Mouse (Mus musculus) hindbrain, embryonic 15.5 days (tissue): Measurements from ENCODE around the gene Erc2. TPM values are rescaled to one million over a fixed set of nuclear protein-coding genes. Genes with fewer than 3 reads are reported as not detected.

ENCODE experiments used
- ATAC-seq: fragments of 200-750 bp; cut with Nextera tagmentation; 2 replicates; pipeline ENCODE4 v1.8.0; 2017; ENCODE audit warnings: low read depth, moderate number of reproducible peaks, moderate TSS enrichment; ENCODE audit not compliant: low FRiP score
- H3K27ac ChIP-seq: fragments of 300-500 bp; sonication (generic); replicated peaks from 2 replicates; pipeline ENCODE4 v1.5.1; 2015; ENCODE audit warnings: mild to moderate bottlenecking, inconsistent platforms
- H3K27me3 ChIP-seq: fragments of 300-500 bp; sonication (generic); 2 replicates; pipeline ENCODE4 v1.6.1; 2015; ENCODE audit warnings: control low read depth, inconsistent platforms
- H3K36me3 ChIP-seq: fragments of 300-500 bp; sonication (generic); 2 replicates; pipeline ENCODE4 v1.6.1; 2015; ENCODE audit warnings: control low read depth, inconsistent platforms
- H3K4me1 ChIP-seq: fragments of 300-500 bp; sonication (generic); replicated peaks from 2 replicates; pipeline ENCODE4 v1.6.1; 2015; ENCODE audit warnings: control low read depth, inconsistent platforms
- H3K4me2 ChIP-seq: fragments of 300-500 bp; sonication (generic); 2 replicates; pipeline ENCODE4 v1.6.1; 2015; ENCODE audit warnings: moderate library complexity, mild to moderate bottlenecking, inconsistent platforms
- H3K4me3 ChIP-seq: fragments of 300-500 bp; sonication (generic); 2 replicates; pipeline ENCODE4 v1.5.1; 2015; ENCODE audit warnings: mild to moderate bottlenecking, inconsistent platforms
- H3K9ac ChIP-seq: fragments of 300-500 bp; sonication (generic); 2 replicates; pipeline ENCODE4 v1.6.1; 2015; ENCODE audit warnings: inconsistent platforms
- H3K9me3 ChIP-seq: fragments of 300-500 bp; sonication (generic); 2 replicates; pipeline ENCODE4 v1.6.1; 2016; ENCODE audit warnings: control low read depth, inconsistent platforms
- WGBS: fragments of 180-500 bp; shearing (Covaris S2); methylation state at CpG from one replicate; pipeline ENCODE4 v1.1.7; 2015; 5-methylcytosine and 5-hydroxymethylcytosine counted together
- polyA plus RNA-seq: library from polyadenylated mRNA; unstranded; fragments of >200 nt; fragmentation: Nextera tagmentation; extraction: Ambion mirVana; gene quantifications from 2 replicates; pipeline ENCODE4 v1.2.1, GENCODE M21; 2015

Erc2 gene
- polyA plus RNA-seq, 1 experiment from 2014 or later = 76.4 TPM

GRCm38 (mm10) chr14:28295145-28295544, 672.9 kb downstream of the Erc2 start:
- Histone ChIP-seq H3K9me3 (no peaks in the 10 kb centered on the region), H3K27ac (no peak overlapping the region), H3K4me2 (no peak overlapping the region), H3K9ac (no peak overlapping the region), H3K4me3 (no peak overlapping the region), H3K36me3 (no peaks in the 10 kb centered on the region), H3K27me3 (no peaks in the 10 kb centered on the region), H3K4me1 (no peaks in the 10 kb centered on the region)
- ATAC-seq = no peak
- 77% methylated on average over 4 of the region's 4 CpGs for WGBS

- no peaks in the 10 kb centered on the region for H3K9me3 ChIP-seq
- 82% methylated on average over 6 of the region's 6 CpGs for WGBS
Measured at GRCm38 (mm10) chr14:28300095-28300494, 677.9 kb downstream of the Erc2 start.

GRCm38 (mm10) chr14:28301251-28301650, 679.0 kb downstream of the Erc2 start:
- Histone ChIP-seq H3K4me1 (no peaks in the 10 kb centered on the region), H3K4me2 (no peak overlapping the region), H3K27me3 (no peaks in the 10 kb centered on the region), H3K9me3 (no peaks in the 10 kb centered on the region), H3K4me3 (no peak overlapping the region), H3K27ac (no peak overlapping the region), H3K36me3 (no peaks in the 10 kb centered on the region), H3K9ac (no peak overlapping the region)
- WGBS = 60% methylated on average over 5 of the region's 5 CpGs
- ATAC-seq = no peak

More at GRCm38 (mm10) chr14:28300095-28300494, 677.9 kb downstream of the Erc2 start:
- no peak overlapping the region for H3K4me3 ChIP-seq
- no peaks in the 10 kb centered on the region for H3K4me1 ChIP-seq
- H3K4me2 ChIP-seq = no peak overlapping the region
- no peaks in the 10 kb centered on the region for H3K36me3 ChIP-seq
- ATAC-seq = no peak
- no peaks in the 10 kb centered on the region for H3K27me3 ChIP-seq
- H3K9ac ChIP-seq = no peak overlapping the region
- H3K27ac ChIP-seq = no peak overlapping the region

GRCm38 (mm10) chr14:28304131-28304530, 681.9 kb downstream of the Erc2 start:
- Histone ChIP-seq H3K9me3 (no peaks in the 10 kb centered on the region), H3K4me3 (no peak overlapping the region), H3K27ac (no peak overlapping the region), H3K27me3 (no peaks in the 10 kb centered on the region), H3K9ac (no peak overlapping the region), H3K4me2 (no peak overlapping the region), H3K4me1 (no peaks in the 10 kb centered on the region), H3K36me3 (no peaks in the 10 kb centered on the region)
- WGBS = 77% methylated on average over 5 of the region's 5 CpGs
- no peak for ATAC-seq

- no peaks in the 10 kb centered on the region for H3K4me1 ChIP-seq
- WGBS = 92% methylated on average over 1 of the region's 1 CpGs
- no peak overlapping the region for H3K4me2 ChIP-seq
- ATAC-seq = no peak
- H3K27ac ChIP-seq = no peak overlapping the region
- no peak overlapping the region for H3K9ac ChIP-seq
- H3K27me3 ChIP-seq = no peaks in the 10 kb centered on the region
- no peak overlapping the region for H3K4me3 ChIP-seq
- no peaks in the 10 kb centered on the region for H3K9me3 ChIP-seq
- H3K36me3 ChIP-seq = no peaks in the 10 kb centered on the region
Measured at GRCm38 (mm10) chr14:28308661-28309060, 686.4 kb downstream of the Erc2 start.

- no peaks in the 10 kb centered on the region for H3K36me3 ChIP-seq
- H3K9me3 ChIP-seq = no peaks in the 10 kb centered on the region
- no peak overlapping the region for H3K27ac ChIP-seq
- no peak overlapping the region for H3K4me3 ChIP-seq
- no peak overlapping the region for H3K4me2 ChIP-seq
- ATAC-seq = no peak
- no peaks in the 10 kb centered on the region for H3K4me1 ChIP-seq
- no peaks in the 10 kb centered on the region for H3K27me3 ChIP-seq
- 56% methylated on average over 7 of the region's 7 CpGs for WGBS
- no peak overlapping the region for H3K9ac ChIP-seq
Measured at GRCm38 (mm10) chr14:28316851-28317250, 694.6 kb downstream of the Erc2 start.

- Histone ChIP-seq H3K27me3 (no peaks in the 10 kb centered on the region), H3K4me1 (peaks cover 4% of the 10 kb centered on the region; the same call in 1 of the 2 replicates), H3K4me2 (no peak overlapping the region), H3K36me3 (no peaks in the 10 kb centered on the region), H3K9ac (no peak overlapping the region), H3K27ac (no peak overlapping the region), H3K4me3 (no peak overlapping the region), H3K9me3 (no peaks in the 10 kb centered on the region)
- ATAC-seq = no peak
- WGBS = 82% methylated on average over 5 of the region's 5 CpGs
Measured at GRCm38 (mm10) chr14:28321916-28322534, 699.8 kb downstream of the Erc2 start.

- Histone ChIP-seq H3K36me3 (no peaks in the 10 kb centered on the region), H3K4me3 (no peak overlapping the region), H3K27ac (no peak overlapping the region), H3K9me3 (no peaks in the 10 kb centered on the region), H3K4me1 (peaks cover 4% of the 10 kb centered on the region; the same call in 1 of the 2 replicates), H3K9ac (no peak overlapping the region), H3K27me3 (no peaks in the 10 kb centered on the region), H3K4me2 (no peak overlapping the region)
- 85% methylated on average over 2 of the region's 2 CpGs for WGBS
- ATAC-seq = no peak
Measured at GRCm38 (mm10) chr14:28323243-28323642, 701.0 kb downstream of the Erc2 start.

- Histone ChIP-seq H3K4me2 (no peak overlapping the region), H3K9me3 (no peaks in the 10 kb centered on the region), H3K36me3 (no peaks in the 10 kb centered on the region), H3K4me1 (peaks cover 4% of the 10 kb centered on the region; the same call in 1 of the 2 replicates), H3K27me3 (no peaks in the 10 kb centered on the region), H3K9ac (no peak overlapping the region), H3K4me3 (no peak overlapping the region), H3K27ac (no peak overlapping the region)
- WGBS = 73% methylated on average over 2 of the region's 2 CpGs
- ATAC-seq = no peak
Measured at GRCm38 (mm10) chr14:28323727-28324126, 701.5 kb downstream of the Erc2 start.

GRCm38 (mm10) chr14:28326456-28326855, 704.2 kb downstream of the Erc2 start:
- no peak for ATAC-seq
- Histone ChIP-seq H3K27ac (no peak overlapping the region), H3K9me3 (no peaks in the 10 kb centered on the region), H3K4me2 (no peak overlapping the region), H3K9ac (no peak overlapping the region), H3K36me3 (no peaks in the 10 kb centered on the region), H3K4me3 (no peak overlapping the region), H3K4me1 (peaks cover 4% of the 10 kb centered on the region; the same call in 1 of the 2 replicates), H3K27me3 (no peaks in the 10 kb centered on the region)
- WGBS = 82% methylated on average over 7 of the region's 7 CpGs

GRCm38 (mm10) chr14:28328512-28328911, 706.3 kb downstream of the Erc2 start:
- H3K36me3 ChIP-seq = no peaks in the 10 kb centered on the region
- no peak overlapping the region for H3K4me3 ChIP-seq
- no peak overlapping the region for H3K27ac ChIP-seq
- no peak for ATAC-seq
- no peaks in the 10 kb centered on the region for H3K9me3 ChIP-seq
- H3K4me1 ChIP-seq = peaks cover 4% of the 10 kb centered on the region; the same call in 1 of the 2 replicates
- H3K9ac ChIP-seq = no peak overlapping the region
- no peak overlapping the region for H3K4me2 ChIP-seq
- WGBS = 62% methylated on average over 8 of the region's 8 CpGs
- no peaks in the 10 kb centered on the region for H3K27me3 ChIP-seq

- H3K4me3 ChIP-seq = no peak overlapping the region
- no peak for ATAC-seq
- H3K4me1 ChIP-seq = no peaks in the 10 kb centered on the region
- no peaks in the 10 kb centered on the region for H3K36me3 ChIP-seq
- 82% methylated on average over 5 of the region's 5 CpGs for WGBS
- H3K27me3 ChIP-seq = no peaks in the 10 kb centered on the region
- H3K27ac ChIP-seq = no peak overlapping the region
- no peak overlapping the region for H3K4me2 ChIP-seq
- no peaks in the 10 kb centered on the region for H3K9me3 ChIP-seq
- H3K9ac ChIP-seq = no peak overlapping the region
Measured at GRCm38 (mm10) chr14:28331108-28331507, 708.9 kb downstream of the Erc2 start.
